Mouse (Mus musculus): ENCODE measurements around the gene Dpm3.

Dpm3 gene

GRCm38 (mm10) chr3:89295685-89296230, 36.6 kb downstream of the Dpm3 start:
- DNase-seq (ENCODE audit: low spot score): no peak

- no peak for DNase-seq (ENCODE audit: low spot score)
Observed at GRCm38 (mm10) chr3:89296761-89297396, 37.7 kb downstream of the Dpm3 start.

- DNase-seq (ENCODE audit: low spot score): no peak
Observed at GRCm38 (mm10) chr3:89298908-89299307, 39.8 kb downstream of the Dpm3 start.

GRCm38 (mm10) chr3:89299499-89299898, 40.3 kb downstream of the Dpm3 start:
- no peak for DNase-seq (ENCODE audit: low spot score)

GRCm38 (mm10) chr3:89300071-89300470, 40.9 kb downstream of the Dpm3 start:
- DNase-seq (ENCODE audit: low spot score): no peak

GRCm38 (mm10) chr3:89300514-89300913, 41.4 kb downstream of the Dpm3 start:
- no peak for DNase-seq (ENCODE audit: low spot score)

GRCm38 (mm10) chr3:89304440-89304839, 45.3 kb downstream of the Dpm3 start:
- DNase-seq (ENCODE audit: low spot score): no peak

GRCm38 (mm10) chr3:89305105-89305504, 45.9 kb downstream of the Dpm3 start:
- DNase-seq (ENCODE audit: low spot score): no peak

- no peak for DNase-seq (ENCODE audit: low spot score)
Observed at GRCm38 (mm10) chr3:89305551-89306325, 46.6 kb downstream of the Dpm3 start.

GRCm38 (mm10) chr3:89308089-89308488, 48.9 kb downstream of the Dpm3 start:
- DNase-seq (ENCODE audit: low spot score): no peak

GRCm38 (mm10) chr3:89314340-89314739, 55.2 kb downstream of the Dpm3 start:
- DNase-seq (ENCODE audit: low spot score): no peak

- DNase-seq (ENCODE audit: low spot score): no peak
Observed at GRCm38 (mm10) chr3:89314791-89315190, 55.6 kb downstream of the Dpm3 start.

- DNase-seq (ENCODE audit: low spot score): peak; percentile 74
Observed at GRCm38 (mm10) chr3:89315195-89315929, 56.2 kb downstream of the Dpm3 start.

- DNase-seq (ENCODE audit: low spot score): no peak
Observed at GRCm38 (mm10) chr3:89315930-89316831, 57.0 kb downstream of the Dpm3 start.
